In the genomic region with DNA sequence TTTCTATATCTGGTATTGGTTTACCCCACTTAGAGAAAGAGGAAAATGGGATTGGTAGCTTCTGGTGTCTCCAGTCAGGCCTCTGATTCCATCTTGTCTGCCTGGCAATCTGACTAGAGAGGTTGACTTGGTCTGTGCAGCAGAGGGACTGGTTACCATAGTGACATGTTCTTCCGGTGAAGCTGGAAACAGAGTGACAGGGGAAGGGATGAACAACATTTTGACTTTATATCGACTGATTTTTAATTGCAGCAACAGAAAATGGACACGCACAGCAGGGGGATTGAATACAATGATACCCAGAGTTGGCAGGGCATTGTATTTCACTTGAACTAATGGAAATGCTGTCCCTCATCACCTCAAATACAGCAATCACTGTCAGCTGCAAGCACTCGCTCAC, we compare ENCODE assay signal across 12 mouse cellular contexts. TPM values are rescaled to one million over a fixed set of nuclear protein-coding genes. Genes with fewer than 3 reads are reported as not detected.
A peak's percentile ranks its signal among the peaks of the same experiment; 100 is the strongest.
DNase-seq lines count a peak whose midpoint lies in the region; ATAC-seq and TF ChIP-seq lines count a peak whose summit lies in the region.
"Had no signal": no experiment of that assay in that cellular context is flagged by ENCODE, and none has a peak within 500 bp of the region (broad histone marks: within the 10 kb centered on the region; RNA-seq: fewer than 3 reads in every experiment).

No protein-coding gene starts in this region.

- H3K27me3 ChIP-seq in embryonic facial prominence, embryonic 14.5 days (replicated peaks; ENCODE audit: control insufficient read depth, insufficient read depth, low read length): peaks cover 46% of the 10 kb centered on the region
- peaks cover 52% of the 10 kb centered on the region for H3K27me3 ChIP-seq in embryonic facial prominence, embryonic 10.5 days (replicated peaks; ENCODE audit: low read depth, poor library complexity, severe bottlenecking)
- H3K27me3 ChIP-seq in hindbrain, embryonic 13.5 days: no peaks in the 10 kb centered on the region
- H3K27me3 ChIP-seq in midbrain, embryonic 15.5 days (replicated peaks): no peaks in the 10 kb centered on the region

- no peak overlapping the region for H3K4me2 ChIP-seq in embryonic facial prominence, embryonic 14.5 days (ENCODE audit: low read depth, low read length)
- peak overlapping the region; percentile 80 for H3K4me2 ChIP-seq in hindbrain, embryonic 13.5 days
- peak overlapping the region; percentile 65 for H3K4me2 ChIP-seq in midbrain, embryonic 15.5 days
- H3K4me2 ChIP-seq: heart, embryonic 11.5 days had no signal

- no peak for ATAC-seq in embryonic facial prominence, embryonic 14.5 days (ENCODE audit: low read depth)
- ATAC-seq in hindbrain, embryonic 13.5 days (ENCODE audit: low FRiP score): no peak
- ATAC-seq in midbrain, embryonic 15.5 days (replicated peaks): no peak
- ATAC-seq in CD4-positive, CD25-positive, alpha-beta regulatory T cell, adult 4 months: no peak
- ATAC-seq: intestine, embryonic 16.5 days; Patski had no signal

- H3K4me1 ChIP-seq in embryonic facial prominence, embryonic 14.5 days (ENCODE audit: control insufficient read depth, insufficient read depth, low read length): peaks cover 8% of the 10 kb centered on the region; the same call in 1 of the 2 replicates
- peaks cover 33% of the 10 kb centered on the region for H3K4me1 ChIP-seq in embryonic facial prominence, embryonic 10.5 days
- peaks cover 5% of the 10 kb centered on the region; the same call in 1 of the 2 replicates for H3K4me1 ChIP-seq in cortical plate, adult 2 months (ENCODE audit: control insufficient read depth, insufficient read depth, low read length)
- peaks cover 35% of the 10 kb centered on the region for H3K4me1 ChIP-seq in hindbrain, embryonic 13.5 days (replicated peaks)
- H3K4me1 ChIP-seq in midbrain, embryonic 15.5 days: peaks cover 35% of the 10 kb centered on the region

- no peak overlapping the region for H3K9ac ChIP-seq in embryonic facial prominence, embryonic 14.5 days (ENCODE audit: low read depth, low read length)
- H3K9ac ChIP-seq in hindbrain, embryonic 13.5 days: peak overlapping the region; percentile 97
- H3K9ac ChIP-seq in midbrain, embryonic 15.5 days: peak overlapping the region; percentile 28

- H3K4me3 ChIP-seq in embryonic facial prominence, embryonic 14.5 days (ENCODE audit: low read depth, low read length): no peak overlapping the region
- no peak overlapping the region for H3K4me3 ChIP-seq in embryonic facial prominence, embryonic 10.5 days
- peak overlapping the region; percentile 96 for H3K4me3 ChIP-seq in cortical plate, adult 2 months (ENCODE audit: insufficient read depth, low read length)
- peak overlapping the region; percentile 89 for H3K4me3 ChIP-seq in hindbrain, embryonic 13.5 days
- peak overlapping the region; percentile 94 for H3K4me3 ChIP-seq in midbrain, embryonic 15.5 days

- no peak for TF ChIP-seq POLR2A in cortical plate, adult 2 months (IDR thresholded peaks at IDR 0.05; ENCODE audit: extremely low read depth, insufficient read depth, low read length)

- H3K9me3 ChIP-seq in embryonic facial prominence, embryonic 14.5 days (ENCODE audit: control insufficient read depth, low read length): no peaks in the 10 kb centered on the region
- no peaks in the 10 kb centered on the region for H3K9me3 ChIP-seq in embryonic facial prominence, embryonic 10.5 days
- H3K9me3 ChIP-seq in hindbrain, embryonic 13.5 days: no peaks in the 10 kb centered on the region
- no peaks in the 10 kb centered on the region for H3K9me3 ChIP-seq in midbrain, embryonic 15.5 days

- WGBS in embryonic facial prominence, embryonic 14.5 days: 58% methylated on average over 4 of the region's 4 CpGs
- 64% methylated on average over 4 of the region's 4 CpGs for WGBS in embryonic facial prominence, embryonic 10.5 days
- 9% methylated on average over 4 of the region's 4 CpGs for WGBS in hindbrain, embryonic 13.5 days
- 14% methylated on average over 4 of the region's 4 CpGs for WGBS in midbrain, embryonic 15.5 days

- no peaks in the 10 kb centered on the region for H3K36me3 ChIP-seq in embryonic facial prominence, embryonic 14.5 days (ENCODE audit: control insufficient read depth, insufficient read depth, low read length)
- no peaks in the 10 kb centered on the region for H3K36me3 ChIP-seq in embryonic facial prominence, embryonic 10.5 days (replicated peaks)
- H3K36me3 ChIP-seq in hindbrain, embryonic 13.5 days: peaks cover 4% of the 10 kb centered on the region
- no peaks in the 10 kb centered on the region for H3K36me3 ChIP-seq in midbrain, embryonic 15.5 days (replicated peaks)

- H3K27ac ChIP-seq in embryonic facial prominence, embryonic 14.5 days (replicated peaks; ENCODE audit: low read depth, low read length): no peak overlapping the region
- H3K27ac ChIP-seq in embryonic facial prominence, embryonic 10.5 days (replicated peaks): no peak overlapping the region
- H3K27ac ChIP-seq in cortical plate, adult 2 months (ENCODE audit: insufficient read depth, low read length): no peak overlapping the region
- peak overlapping the region; percentile 53 for H3K27ac ChIP-seq in hindbrain, embryonic 13.5 days
- peak overlapping the region; percentile 69 for H3K27ac ChIP-seq in midbrain, embryonic 15.5 days

- DNase-seq in embryonic facial prominence, embryonic 14.5 days (ENCODE audit: low spot score): peak; percentile 2
- DNase-seq in embryonic facial prominence, embryonic 10.5 days (ENCODE audit: low spot score): no peak
- no peak for DNase-seq in heart, adult 18-20 months
- DNase-seq in spleen, postnatal 36 days (ENCODE audit: low spot score in 2 of 2): no peak
- DNase-seq: adrenal gland, postnatal 25 days had no signal

- TF ChIP-seq CTCF in cortical plate, adult 2 months (IDR thresholded peaks at IDR 0.05; ENCODE audit: extremely low read depth, insufficient read depth, low read length): no peak

RNA-seq across cellular contexts. Expression of a gene that starts 2.1 kb away (rescaled TPM):
- 2.5 and 2.6 TPM in 2 replicates for polyA plus RNA-seq in embryonic facial prominence, embryonic 14.5 days (2014; fragmentation: Nextera tagmentation; extraction: Ambion mirVana)
- 1.5 TPM in 2 replicates for polyA plus RNA-seq in embryonic facial prominence, embryonic 10.5 days (2016; fragmentation: Nextera tagmentation; extraction: Ambion mirVana)
- 98.1 and 101 TPM in 2 replicates for polyA plus RNA-seq in cortical plate, adult 2 months (2012; rRNA removed)
- 29.8 and 31.9 TPM in 2 replicates for polyA plus RNA-seq in hindbrain, embryonic 13.5 days (2015; fragmentation: Nextera tagmentation; extraction: Ambion mirVana)
- 34.8 and 35.7 TPM in 2 replicates for polyA plus RNA-seq in midbrain, embryonic 15.5 days (2015; fragmentation: Nextera tagmentation; extraction: Ambion mirVana)
- total RNA-seq in heart, adult 18-20 months (2021): under 1 TPM; 0.42 to 0.90 TPM
- under 1 TPM in 1 of 2 experiments, not detected in 1; 0.13 TPM for polyA plus RNA-seq in CD4-positive, CD25-positive, alpha-beta regulatory T cell, adult 4 months (2017; shearing (Covaris generic))
- polyA plus RNA-seq: Patski had no signal

Comparison
In these comparisons a context has a peak if more than half of its experiments do, and no peak if none do; other contexts are left out.
1. H3K27ac ChIP-seq: peak in hindbrain, embryonic 13.5 days (single experiment) and midbrain, embryonic 15.5 days (single experiment); none in embryonic facial prominence, embryonic 14.5 days (single experiment), embryonic facial prominence, embryonic 10.5 days (single experiment) and cortical plate, adult 2 months (single experiment).
2. H3K4me3 ChIP-seq: peak in cortical plate, adult 2 months (single experiment), hindbrain, embryonic 13.5 days (single experiment) and midbrain, embryonic 15.5 days (single experiment); none in embryonic facial prominence, embryonic 14.5 days (single experiment) and embryonic facial prominence, embryonic 10.5 days (single experiment).